Mouse (Mus musculus) neutrophil, adult 5-6 weeks (primary cell): Measurements from ENCODE around the gene Plpp4. TPM values are rescaled to one million over a fixed set of nuclear protein-coding genes. Genes with fewer than 3 reads are reported as not detected.

ENCODE experiments used
- ATAC-seq: fragments of 151-379, 151-347 bp; 2 replicates; pipeline ENCODE4 v1.8.0; 2017; ENCODE audit warnings: mild to moderate bottlenecking, moderate TSS enrichment; ENCODE audit not compliant: insufficient number of reproducible peaks, poor library complexity, low FRiP score, severe bottlenecking; ENCODE audit errors: extremely low read depth
- total RNA-seq: library from RNA; stranded (forward); fragments of 200-1000 nt; gene quantifications from 2 replicates; pipeline ENCODE4 v1.2.3, GENCODE M21; 2017

Gene Plpp4
- total RNA-seq, 1 experiment from 2014 or later: not detected

GRCm38 (mm10) chr7:129285186-129285868 lies 28.5 kb downstream of the Plpp4 start:
- no peak for ATAC-seq

DNA sequence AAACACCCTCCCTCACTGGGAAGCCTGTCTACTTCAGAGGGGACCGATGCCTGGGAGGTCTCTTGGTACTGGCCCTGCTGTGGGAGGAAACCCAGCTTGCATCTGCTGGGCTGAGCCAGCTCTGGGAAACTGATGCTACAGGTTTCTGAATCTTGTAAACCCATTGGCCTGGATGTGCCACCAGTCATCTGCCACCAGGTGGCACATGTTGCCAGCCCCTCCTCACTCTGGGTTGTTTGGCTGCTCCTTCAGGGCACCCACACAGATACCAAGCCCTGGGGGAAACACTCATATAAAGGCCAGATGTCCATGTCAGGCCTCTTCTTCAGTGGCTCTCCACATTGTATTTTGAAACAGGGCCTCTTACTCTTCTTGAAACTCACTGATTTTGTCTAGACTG lies 36.4 kb downstream of the Plpp4 start:
- no peak for ATAC-seq

DNA sequence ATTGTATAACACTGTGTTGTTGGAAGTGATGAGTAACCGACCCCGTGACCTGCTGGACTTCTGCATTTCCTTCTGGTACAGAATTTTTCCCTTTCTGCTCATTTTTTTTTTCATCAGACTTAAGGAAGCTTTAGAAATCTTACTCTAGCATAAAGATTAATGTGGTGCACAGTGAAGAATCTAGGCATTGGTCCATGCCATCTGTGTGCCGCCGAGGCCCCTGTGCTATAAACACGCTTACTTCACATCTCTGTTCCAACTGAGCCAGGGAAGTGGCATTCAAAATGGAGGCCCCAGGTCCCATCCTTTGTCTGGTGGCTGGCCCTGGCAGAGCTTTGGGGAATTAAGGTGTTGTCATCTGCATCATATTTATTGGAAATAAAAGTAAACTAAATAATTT lies 44.8 kb downstream of the Plpp4 start:
- no peak for ATAC-seq

DNA sequence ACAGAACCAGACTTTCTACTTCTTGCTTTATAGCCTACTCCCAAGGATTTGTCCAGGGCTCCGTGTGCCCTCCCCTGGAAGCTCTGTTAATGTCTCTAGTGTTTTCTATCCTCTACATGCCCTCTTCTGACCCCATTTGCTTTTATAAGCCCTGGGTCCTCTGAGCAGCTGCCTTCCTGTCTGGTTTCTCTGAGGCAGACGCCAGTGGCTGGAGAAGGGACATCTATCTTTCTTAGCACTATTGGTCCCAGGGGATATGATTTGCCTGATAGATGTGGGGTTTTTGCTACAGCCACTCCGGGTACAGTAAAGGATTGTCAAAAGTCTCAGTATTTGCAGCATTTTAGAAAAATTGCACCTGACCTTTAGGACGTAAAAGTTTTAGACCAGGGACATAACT lies 46.5 kb downstream of the Plpp4 start:
- ATAC-seq: no peak

DNA sequence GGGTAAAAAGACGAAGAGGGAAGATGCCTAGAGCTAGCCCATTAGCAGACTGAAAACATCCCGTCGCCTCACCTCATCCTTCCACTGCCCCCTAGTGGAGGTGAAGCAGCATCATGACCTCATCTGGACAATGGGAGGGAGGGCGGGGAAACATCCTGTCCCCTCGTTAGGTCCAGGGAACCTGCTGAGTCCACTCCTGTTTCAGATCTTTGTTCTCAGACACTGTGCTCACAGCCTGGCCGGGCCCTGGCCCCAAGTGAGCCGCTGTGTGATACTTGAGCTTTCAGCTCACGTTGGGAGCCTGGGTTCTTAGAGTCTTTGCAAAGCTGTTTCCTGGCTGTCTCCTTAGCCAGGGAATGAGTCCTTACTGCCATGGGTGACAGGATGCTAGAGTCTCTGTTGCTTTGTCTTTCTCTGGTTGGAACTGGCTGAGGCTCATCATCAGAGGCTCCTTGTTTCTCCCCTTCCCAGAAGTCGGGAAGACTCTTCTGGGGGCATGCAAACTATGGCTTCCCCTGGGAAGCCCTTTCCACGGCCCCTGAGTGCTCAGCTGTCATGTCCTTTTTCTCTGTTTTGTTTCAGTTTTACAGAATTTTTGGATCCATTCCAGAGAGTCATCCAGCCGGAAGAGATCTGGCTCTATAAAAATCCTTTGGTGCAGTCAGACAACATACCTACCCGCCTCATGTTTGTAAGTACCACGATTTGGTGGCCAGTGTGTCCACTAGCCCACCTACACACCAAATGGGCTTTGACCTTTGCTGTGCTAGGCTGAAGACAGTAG lies 50.4 kb downstream of the Plpp4 start:
- no peak for ATAC-seq

DNA sequence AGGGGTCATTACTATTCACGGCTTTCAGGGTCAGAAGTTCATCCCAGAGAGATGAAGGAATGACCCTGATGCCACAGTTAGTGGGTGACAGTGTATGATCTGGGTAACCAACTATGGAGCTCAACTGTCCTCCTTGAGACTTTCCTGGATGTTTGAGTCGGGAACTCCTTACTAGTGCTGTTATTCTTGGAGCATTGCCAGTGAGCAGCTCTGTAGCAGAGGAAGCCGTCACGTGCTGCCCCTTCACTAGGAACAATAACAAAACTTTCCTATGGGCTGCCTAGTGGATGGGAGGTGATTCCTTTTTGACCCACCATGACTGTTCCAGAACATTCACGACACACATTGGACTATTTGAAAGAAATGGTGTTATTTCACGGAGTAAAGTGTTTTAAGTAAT lies 51.8 kb downstream of the Plpp4 start:
- no peak for ATAC-seq

DNA sequence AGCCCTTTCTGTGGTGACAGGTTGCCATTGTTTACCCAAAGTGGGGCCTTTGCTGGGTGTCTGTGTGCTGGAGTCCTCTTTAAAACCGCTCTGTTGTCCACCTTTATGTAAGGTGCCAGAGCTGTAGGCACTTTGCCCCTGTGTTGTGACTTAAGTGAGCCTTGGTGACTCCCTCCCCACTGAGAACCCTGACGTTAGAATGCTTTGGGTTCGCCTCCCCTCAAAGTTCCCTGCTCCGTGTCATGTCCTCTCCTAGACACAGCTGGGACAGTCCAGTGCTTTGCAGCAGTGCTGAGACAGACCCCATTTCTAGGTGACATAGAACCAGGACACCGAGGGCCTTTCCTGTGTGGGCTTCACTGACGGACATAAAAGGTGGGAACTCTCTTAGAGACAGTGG lies 55.7 kb downstream of the Plpp4 start:
- no peak for ATAC-seq

DNA sequence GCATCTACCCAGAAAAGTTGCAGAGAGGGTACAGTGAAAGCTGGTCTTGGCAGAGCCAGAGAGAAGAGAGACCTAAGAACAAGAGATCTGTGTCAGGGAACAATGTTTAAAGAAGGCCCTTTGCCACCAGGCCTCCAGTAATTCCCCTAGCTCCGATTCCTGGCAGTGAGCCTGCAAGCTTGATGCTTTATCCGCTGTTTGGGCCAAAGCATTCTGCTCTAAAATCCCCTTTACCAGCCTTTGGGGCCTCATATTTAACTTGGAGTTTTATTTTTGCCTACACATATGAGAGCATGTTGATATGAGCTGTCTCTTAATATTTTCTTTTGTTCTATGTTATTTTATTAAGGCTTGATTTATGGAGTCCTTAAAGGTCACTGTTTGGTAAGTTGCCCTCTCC lies 57.1 kb downstream of the Plpp4 start:
- no peak for ATAC-seq

DNA sequence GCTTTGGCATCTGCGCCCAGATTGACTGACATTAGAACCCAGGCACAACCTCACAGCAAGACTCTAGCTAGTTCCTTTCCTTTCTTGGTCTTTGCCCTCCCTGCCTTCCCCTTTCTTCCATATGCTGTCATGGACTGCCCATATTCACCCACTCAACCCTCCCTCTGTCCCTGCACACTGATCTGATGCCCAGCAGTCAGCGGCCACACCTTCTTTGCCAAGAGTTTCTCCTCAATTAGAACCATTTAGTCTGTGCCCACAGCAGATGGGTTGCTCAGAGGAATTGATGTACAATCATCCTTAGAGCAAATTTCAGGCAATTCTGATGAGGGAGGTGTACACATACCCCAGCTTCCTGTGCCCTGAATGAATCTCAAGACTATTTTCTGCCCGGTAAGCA lies 83.3 kb downstream of the Plpp4 start:
- no peak for ATAC-seq

DNA sequence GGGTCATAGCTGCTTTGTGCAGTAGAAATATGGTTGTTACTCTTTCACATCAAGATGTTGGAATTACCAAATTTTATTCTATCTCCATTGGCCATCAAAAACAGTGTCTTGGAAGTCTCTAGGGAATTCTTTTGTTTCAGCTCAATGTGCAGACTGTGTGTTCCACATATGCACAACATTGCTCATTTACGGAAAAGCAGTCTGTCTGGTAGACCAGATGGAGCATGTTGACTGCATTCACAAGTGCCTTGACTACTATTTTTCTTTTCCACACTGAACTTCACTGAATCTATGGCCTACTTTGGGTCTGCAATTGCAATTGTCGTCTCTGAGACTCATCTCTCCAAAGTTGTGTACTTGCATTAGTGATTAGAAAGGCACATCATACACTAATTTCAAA lies 98.7 kb downstream of the Plpp4 start:
- no peak for ATAC-seq

GRCm38 (mm10) chr7:129375306-129375705 lies 118.5 kb downstream of the Plpp4 start:
- ATAC-seq: no peak

DNA sequence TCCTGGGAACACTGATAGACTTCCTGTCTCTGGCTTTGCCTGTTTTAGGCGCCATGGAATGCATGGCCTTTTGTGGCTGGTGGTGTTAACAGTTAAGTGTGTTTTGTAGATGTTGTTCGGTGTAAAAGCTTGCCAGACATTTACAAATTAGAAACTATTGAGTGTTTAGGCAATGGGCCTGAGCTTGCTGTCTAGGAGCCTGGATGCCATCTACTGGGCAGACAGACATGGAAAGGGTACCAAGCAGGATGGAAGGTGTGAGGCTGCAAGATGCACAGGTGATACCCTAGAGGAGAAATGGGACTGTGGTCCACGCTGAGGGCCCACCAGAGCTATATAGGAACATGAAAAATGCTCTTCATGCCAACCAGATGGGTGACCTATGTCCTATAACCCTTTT lies 128.3 kb downstream of the Plpp4 start:
- ATAC-seq: no peak

GRCm38 (mm10) chr7:129392835-129393489 lies 136.1 kb downstream of the Plpp4 start:
- ATAC-seq: no peak

- no peak for ATAC-seq
Measured at GRCm38 (mm10) chr7:129396561-129396960, 139.7 kb downstream of the Plpp4 start.

DNA sequence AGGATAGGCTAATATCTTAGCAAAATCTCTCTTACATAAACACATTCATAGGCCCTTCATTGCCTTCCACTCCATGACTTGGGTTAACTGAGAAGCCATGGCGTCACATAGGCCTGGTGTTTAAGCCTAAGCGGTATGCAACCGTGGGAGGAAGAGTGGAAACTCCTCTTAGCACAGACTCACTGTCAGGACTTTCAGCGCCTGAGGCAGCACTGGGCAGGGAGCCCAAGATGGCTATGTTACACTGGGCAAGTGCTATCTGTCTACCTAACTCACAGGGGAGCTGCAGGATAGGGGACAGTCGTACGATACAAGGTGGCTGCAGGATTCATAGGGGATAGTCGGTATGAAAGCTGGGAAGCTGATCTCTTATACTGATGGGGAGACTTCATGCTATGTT lies 142.2 kb downstream of the Plpp4 start:
- ATAC-seq: no peak

GRCm38 (mm10) chr7:129402695-129403364 lies 146.0 kb downstream of the Plpp4 start:
- no peak for ATAC-seq

DNA sequence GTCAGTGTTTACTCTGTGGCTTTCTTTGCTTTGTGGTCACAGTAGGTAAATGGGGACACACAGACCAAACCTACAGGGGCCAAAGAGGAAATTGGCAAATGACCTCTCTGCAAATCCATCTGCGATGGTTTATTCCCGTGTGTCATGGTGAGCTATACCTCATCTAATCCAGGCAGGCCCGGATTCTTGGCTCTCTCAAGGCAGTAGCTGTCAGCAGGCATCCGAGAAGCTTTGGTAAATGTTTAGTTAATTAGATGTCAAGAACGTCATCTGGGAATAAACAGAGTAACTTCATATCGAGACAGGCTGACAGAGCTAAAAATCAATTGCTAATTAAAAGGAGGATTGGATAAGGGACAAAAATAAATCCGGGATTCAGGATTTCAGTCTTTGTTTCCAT lies 149.2 kb downstream of the Plpp4 start:
- ATAC-seq: no peak

DNA sequence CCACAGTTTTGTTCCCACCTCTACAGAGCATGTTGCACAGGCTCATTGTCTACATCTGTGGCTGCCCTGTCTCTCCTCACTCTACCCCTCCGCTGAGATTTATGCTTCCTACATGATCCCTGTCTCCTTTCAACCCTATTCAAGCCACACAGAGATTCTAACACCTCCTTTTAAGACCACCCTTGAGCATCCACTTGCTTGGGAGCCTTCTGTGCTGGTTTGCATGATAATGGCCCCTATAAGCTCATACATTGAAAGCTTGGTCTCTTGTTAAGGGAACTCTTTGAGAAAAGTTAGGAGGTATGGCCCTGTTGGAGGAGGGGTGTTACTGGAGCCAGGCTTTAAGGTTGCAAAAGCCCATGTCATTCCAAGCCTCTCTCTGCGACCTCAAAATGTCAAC lies 155.9 kb downstream of the Plpp4 start:
- no peak for ATAC-seq

GRCm38 (mm10) chr7:129415179-129415578 lies 158.3 kb downstream of the Plpp4 start:
- ATAC-seq: no peak

DNA sequence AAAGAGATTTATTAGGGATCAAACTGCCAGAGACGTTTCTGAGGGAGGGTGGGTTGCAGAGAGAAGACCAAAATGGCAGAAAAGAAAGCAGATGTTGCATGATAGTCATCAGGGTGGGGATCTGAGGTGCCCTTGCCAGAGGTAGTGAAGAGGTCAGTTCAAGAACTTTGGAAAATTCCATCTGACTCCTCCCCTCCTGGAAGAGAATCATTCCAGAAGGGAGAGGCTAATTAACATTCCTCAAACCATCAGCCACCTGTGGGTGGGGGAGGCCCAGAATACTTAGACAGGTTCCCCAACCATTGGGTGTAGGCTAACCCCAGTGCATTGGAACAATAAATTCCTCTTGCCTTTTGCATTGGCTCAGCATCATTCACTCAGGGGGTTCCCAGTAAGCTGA lies 164.3 kb downstream of the Plpp4 start:
- no peak for ATAC-seq
